Mouse (Mus musculus) adrenal gland, adult 2 months (tissue): ENCODE data around the gene Rec8. TPM values are rescaled to one million over a fixed set of nuclear protein-coding genes. Genes with fewer than 3 reads are reported as not detected.

Source experiments
- DNase-seq: peaks from one replicate; pipeline ENCODE4 v3.0.0; 2021
- polyA plus RNA-seq: library from polyadenylated mRNA; depleted of rRNA; stranded (reverse); fragments of >200 nt; gene quantifications from 2 replicates; pipeline ENCODE4 v1.2.3, GENCODE M21; 2012; rRNA removed
- total RNA-seq, 2 experiments: library from RNA; stranded (reverse); gene quantifications; 2 replicates each; pipeline ENCODE4 v1.2.3; 2021

Gene Rec8
- total and polyA plus RNA-seq, 3 experiments = 7.5 to 15.9 (median 10.4) TPM

GRCm38 (mm10) chr14:55641291-55641690 lies 23.5 kb downstream of the Rec8 start:
- DNase-seq = no peak

- no peak for DNase-seq
Measured at GRCm38 (mm10) chr14:55642679-55643059, 24.8 kb downstream of the Rec8 start.

GRCm38 (mm10) chr14:55643060-55643907 lies 25.4 kb downstream of the Rec8 start, which contains the start of gene Tm9sf1:
Gene Tm9sf1, minus strand, starts transcription at chr14:55643806.
- DNase-seq = peak; percentile 94

- DNase-seq = no peak
Measured at GRCm38 (mm10) chr14:55644261-55644888, 26.5 kb downstream of the Rec8 start.

GRCm38 (mm10) chr14:55649884-55650283 lies 32.0 kb downstream of the Rec8 start, which contains the start of gene Tssk4:
Gene Tssk4, plus strand, starts transcription at chr14:55650184.
- DNase-seq = no peak

GRCm38 (mm10) chr14:55651528-55651927 lies 33.7 kb downstream of the Rec8 start:
- no peak for DNase-seq

- no peak for DNase-seq
Measured at GRCm38 (mm10) chr14:55656935-55657334, 39.1 kb downstream of the Rec8 start.

- peak; percentile 88 for DNase-seq
Measured at GRCm38 (mm10) chr14:55658011-55658410, 40.2 kb downstream of the Rec8 start.

GRCm38 (mm10) chr14:55659960-55660573 lies 42.2 kb downstream of the Rec8 start, which contains the start of gene Mdp1:
Gene Mdp1, minus strand, starts transcription at chr14:55660508.
- peak; percentile 89 for DNase-seq

- DNase-seq = no peak
Measured at GRCm38 (mm10) chr14:55660636-55661035, 42.8 kb downstream of the Rec8 start.

GRCm38 (mm10) chr14:55671486-55671832 lies 53.6 kb downstream of the Rec8 start:
- no peak for DNase-seq

- peak; percentile 94 for DNase-seq
Measured at GRCm38 (mm10) chr14:55671833-55672740, 54.2 kb downstream of the Rec8 start, which contains the start of the genes Gmpr2 and Nedd8. Gene Gmpr2, plus strand, starts transcription at chr14:55671941. Gene Nedd8, minus strand, starts transcription at chr14:55672124.

GRCm38 (mm10) chr14:55672741-55673060 lies 54.9 kb downstream of the Rec8 start:
- DNase-seq = no peak

Other genes with a start within 250 kb of the Rec8 start
Only the 30 nearest of the 32 such genes appear.
- gene Dhrs4, start 139.3 kb upstream of the Rec8 start, total RNA-seq = 100 to 1,000 TPM in 1 of 2 experiments, 10 to 100 TPM in 1; 80.6 to 110 TPM
- 40.9 and 44.7 TPM in 2 replicates for gene Dhrs4, start 139.3 kb upstream of the Rec8 start, polyA plus RNA-seq
- gene Carmil3, start 127.4 kb upstream of the Rec8 start, total RNA-seq = 1 to 10 TPM; 4.8 to 5.4 TPM
- gene Carmil3, start 127.4 kb upstream of the Rec8 start, polyA plus RNA-seq = 11.0 and 14.8 TPM in 2 replicates
- not detected for gene Cpne6, start 107.6 kb upstream of the Rec8 start, total RNA-seq
- gene Cpne6, start 107.6 kb upstream of the Rec8 start, polyA plus RNA-seq = 0.13 and 0.33 TPM in 2 replicates
- gene Nrl, start 93.1 kb upstream of the Rec8 start, total RNA-seq = not detected
- gene Nrl, start 93.1 kb upstream of the Rec8 start, polyA plus RNA-seq = not detected in 2 replicates
- gene Pck2, start 77.8 kb upstream of the Rec8 start, total RNA-seq = 10 to 100 TPM; 21.3 to 28.6 TPM
- gene Pck2, start 77.8 kb upstream of the Rec8 start, polyA plus RNA-seq = 47.7 and 50.9 TPM in 2 replicates
- gene Dcaf11, start 58.0 kb upstream of the Rec8 start, total RNA-seq = 100 to 1,000 TPM; 102 to 157 TPM
- gene Dcaf11, start 58.0 kb upstream of the Rec8 start, polyA plus RNA-seq = 107 and 139 TPM in 2 replicates
- 1 to 10 TPM in 1 of 2 experiments, not detected in 1; 1.2 TPM for gene A730061H03Rik, start 57.6 kb upstream of the Rec8 start, total RNA-seq
- gene A730061H03Rik, start 57.6 kb upstream of the Rec8 start, polyA plus RNA-seq = 3.8 and 4.2 TPM in 2 replicates
- 1 to 10 TPM in 1 of 2 experiments, under 1 TPM in 1; 0.41 to 1.5 TPM for gene Fitm1, start 42.4 kb upstream of the Rec8 start, total RNA-seq
- 3.8 and 5.6 TPM in 2 replicates for gene Fitm1, start 42.4 kb upstream of the Rec8 start, polyA plus RNA-seq
- gene Psme1, start 39.9 kb upstream of the Rec8 start, total RNA-seq = 100 to 1,000 TPM; 207 to 360 TPM
- 87.3 and 96.4 TPM in 2 replicates for gene Psme1, start 39.9 kb upstream of the Rec8 start, polyA plus RNA-seq
- gene Emc9, start 32.7 kb upstream of the Rec8 start, total RNA-seq = 10 to 100 TPM; 24.5 to 38.4 TPM
- gene Emc9, start 32.7 kb upstream of the Rec8 start, polyA plus RNA-seq = 59.2 and 62.9 TPM in 2 replicates
- 100 to 1,000 TPM; 329 to 332 TPM for gene Psme2, start 26.9 kb upstream of the Rec8 start, total RNA-seq
- gene Psme2, start 26.9 kb upstream of the Rec8 start, polyA plus RNA-seq = 49.2 and 65.1 TPM in 2 replicates
- gene Rnf31, start 26.3 kb upstream of the Rec8 start, total RNA-seq = 10 to 100 TPM; 30.8 to 36.6 TPM
- 37.2 and 38.9 TPM in 2 replicates for gene Rnf31, start 26.3 kb upstream of the Rec8 start, polyA plus RNA-seq
- 10 to 100 TPM; 18.0 to 23.6 TPM for gene Irf9, start 14.5 kb upstream of the Rec8 start, total RNA-seq
- 76.9 and 100 TPM in 2 replicates for gene Irf9, start 14.5 kb upstream of the Rec8 start, polyA plus RNA-seq
- gene Ipo4, start 17.9 kb downstream of the Rec8 start, total RNA-seq = 100 to 1,000 TPM; 126 to 136 TPM
- gene Ipo4, start 17.9 kb downstream of the Rec8 start, polyA plus RNA-seq = 86.6 and 132 TPM in 2 replicates
- 1 to 10 TPM in 1 of 2 experiments, not detected in 1; 3.9 TPM for gene Gm49378, start 19.9 kb downstream of the Rec8 start, total RNA-seq
- 30.0 and 40.2 TPM in 2 replicates for gene Gm49378, start 19.9 kb downstream of the Rec8 start, polyA plus RNA-seq
- 10 to 100 TPM; 76.7 to 86.1 TPM for gene Tm9sf1, start 25.8 kb downstream of the Rec8 start, total RNA-seq
- 128 and 151 TPM in 2 replicates for gene Tm9sf1, start 25.8 kb downstream of the Rec8 start, polyA plus RNA-seq
- gene Tssk4, start 32.1 kb downstream of the Rec8 start, total RNA-seq = 1 to 10 TPM; 1.2 to 1.5 TPM
- 0.52 and 0.59 TPM in 2 replicates for gene Tssk4, start 32.1 kb downstream of the Rec8 start, polyA plus RNA-seq
- gene Mdp1, start 42.5 kb downstream of the Rec8 start, total RNA-seq = 10 to 100 TPM; 57.9 to 58.2 TPM
- gene Mdp1, start 42.5 kb downstream of the Rec8 start, polyA plus RNA-seq = 13.8 and 17.9 TPM in 2 replicates
- 10 to 100 TPM; 23.1 to 28.5 TPM for gene Gmpr2, start 53.9 kb downstream of the Rec8 start, total RNA-seq
- 10.0 and 12.4 TPM in 2 replicates for gene Gmpr2, start 53.9 kb downstream of the Rec8 start, polyA plus RNA-seq
- 100 to 1,000 TPM; 352 to 392 TPM for gene Nedd8, start 54.1 kb downstream of the Rec8 start, total RNA-seq
- 214 and 281 TPM in 2 replicates for gene Nedd8, start 54.1 kb downstream of the Rec8 start, polyA plus RNA-seq
- 10 to 100 TPM; 29.6 to 35.8 TPM for gene Tinf2, start 63.8 kb downstream of the Rec8 start, total RNA-seq
- 10.2 and 11.9 TPM in 2 replicates for gene Tinf2, start 63.8 kb downstream of the Rec8 start, polyA plus RNA-seq
- gene Tgm1, start 95.9 kb downstream of the Rec8 start, total RNA-seq = under 1 TPM; 0.23 to 0.45 TPM
- 0.27 and 0.28 TPM in 2 replicates for gene Tgm1, start 95.9 kb downstream of the Rec8 start, polyA plus RNA-seq
- gene Rabggta, start 104.2 kb downstream of the Rec8 start, total RNA-seq = 10 to 100 TPM; 20.2 to 20.4 TPM
- gene Rabggta, start 104.2 kb downstream of the Rec8 start, polyA plus RNA-seq = 39.5 and 44.7 TPM in 2 replicates
- 10 to 100 TPM; 70.7 to 93.5 TPM for gene Dhrs1, start 127.7 kb downstream of the Rec8 start, total RNA-seq
- gene Dhrs1, start 127.7 kb downstream of the Rec8 start, polyA plus RNA-seq = 49.6 and 68.1 TPM in 2 replicates
- 10 to 100 TPM; 17.6 to 17.7 TPM for gene Nop9, start 127.7 kb downstream of the Rec8 start, total RNA-seq
- 9.2 and 9.9 TPM in 2 replicates for gene Nop9, start 127.7 kb downstream of the Rec8 start, polyA plus RNA-seq
- gene Cideb, start 140.4 kb downstream of the Rec8 start, total RNA-seq = 1 to 10 TPM; 1.2 to 1.7 TPM
- 0.70 and 0.74 TPM in 2 replicates for gene Cideb, start 140.4 kb downstream of the Rec8 start, polyA plus RNA-seq
- gene Ltb4r2, start 143.4 kb downstream of the Rec8 start, total RNA-seq = under 1 TPM in 1 of 2 experiments, not detected in 1; 0.14 TPM
- 0.39 TPM in 1 of 2 replicates, not detected in the other for gene Ltb4r2, start 143.4 kb downstream of the Rec8 start, polyA plus RNA-seq
- under 1 TPM in 1 of 2 experiments, not detected in 1; 0.76 TPM for gene Ltb4r1, start 147.9 kb downstream of the Rec8 start, total RNA-seq
- 1.4 and 1.7 TPM in 2 replicates for gene Ltb4r1, start 147.9 kb downstream of the Rec8 start, polyA plus RNA-seq
- 10 to 100 TPM in 1 of 2 experiments, 1 to 10 TPM in 1; 9.8 to 12.5 TPM for gene Adcy4, start 166.1 kb downstream of the Rec8 start, total RNA-seq
- 17.1 and 21.0 TPM in 2 replicates for gene Adcy4, start 166.1 kb downstream of the Rec8 start, polyA plus RNA-seq
- 1 to 10 TPM; 3.3 to 3.7 TPM for gene Ripk3, start 170.8 kb downstream of the Rec8 start, total RNA-seq
- 6.2 and 6.4 TPM in 2 replicates for gene Ripk3, start 170.8 kb downstream of the Rec8 start, polyA plus RNA-seq